Mouse (Mus musculus) mouse trophoblast stem cell (cell line): ENCODE measurements at regions not wholly inside any gene's neighbourhood (a gene's known extent, or its start where the extent isn't known, plus 50 kb on each side); places are given as distances from the start of the nearest gene placed in this dataset.

Source experiments
- in situ Hi-C, 2 experiments: fragments of 300-500 bp; cut with MseI, MboI; formaldehyde crosslinking; loops; 2 replicates in 1 of 2; 3 replicates in 1 of 2; pipeline ENCODE4 v1.15.1; 2025

DNA sequence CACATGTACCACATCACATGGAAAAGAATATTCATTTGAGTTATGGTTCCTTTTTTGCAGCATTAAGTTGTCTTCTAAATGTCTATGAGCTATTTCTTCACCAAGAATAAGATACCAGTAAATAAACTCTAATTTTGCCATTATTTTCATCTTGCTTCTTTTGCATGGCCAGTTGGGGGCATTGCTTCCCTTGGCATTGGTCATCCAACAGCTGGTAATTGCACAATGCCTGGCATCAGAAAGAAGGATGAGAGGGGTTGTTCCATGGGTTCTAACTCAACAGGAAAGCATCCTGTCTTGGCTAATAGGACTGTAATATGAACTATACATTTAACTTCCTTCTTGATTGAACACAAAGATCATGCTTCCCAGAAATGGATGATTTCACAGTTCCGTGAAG is 174.4 kb downstream of the Fam49a start:
- in situ Hi-C loops = no loop called here

DNA sequence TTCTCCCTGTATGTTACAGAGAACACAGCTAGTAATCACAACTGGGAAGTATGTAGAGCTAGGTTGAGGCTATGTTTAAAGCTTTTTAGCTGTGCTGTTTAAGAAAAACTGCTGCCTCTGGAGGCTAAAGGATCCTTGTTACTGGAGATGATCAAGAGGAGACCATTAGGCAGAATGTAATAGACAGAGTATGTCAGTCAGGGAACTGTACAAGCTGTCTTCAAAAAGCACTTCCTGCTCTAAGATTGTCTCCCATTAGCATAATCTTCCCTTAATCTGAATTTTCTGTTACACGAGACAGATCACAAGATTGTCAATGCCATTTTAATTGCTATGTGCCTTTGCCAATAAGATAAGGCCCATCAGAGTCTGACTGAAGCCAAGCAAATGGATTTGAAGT is 170.7 kb downstream of the Fam49a start:
- in situ Hi-C loops = no loop called here
